Mouse (Mus musculus) cerebellum, adult 9-10 months (tissue): ENCODE data around the gene Gdf10.
A peak's percentile ranks its signal among the peaks of the same experiment; 100 is the strongest.

Experiments
- DNase-seq: peaks from one replicate; pipeline ENCODE4 v3.0.0; 2022

Gdf10 gene

DNA sequence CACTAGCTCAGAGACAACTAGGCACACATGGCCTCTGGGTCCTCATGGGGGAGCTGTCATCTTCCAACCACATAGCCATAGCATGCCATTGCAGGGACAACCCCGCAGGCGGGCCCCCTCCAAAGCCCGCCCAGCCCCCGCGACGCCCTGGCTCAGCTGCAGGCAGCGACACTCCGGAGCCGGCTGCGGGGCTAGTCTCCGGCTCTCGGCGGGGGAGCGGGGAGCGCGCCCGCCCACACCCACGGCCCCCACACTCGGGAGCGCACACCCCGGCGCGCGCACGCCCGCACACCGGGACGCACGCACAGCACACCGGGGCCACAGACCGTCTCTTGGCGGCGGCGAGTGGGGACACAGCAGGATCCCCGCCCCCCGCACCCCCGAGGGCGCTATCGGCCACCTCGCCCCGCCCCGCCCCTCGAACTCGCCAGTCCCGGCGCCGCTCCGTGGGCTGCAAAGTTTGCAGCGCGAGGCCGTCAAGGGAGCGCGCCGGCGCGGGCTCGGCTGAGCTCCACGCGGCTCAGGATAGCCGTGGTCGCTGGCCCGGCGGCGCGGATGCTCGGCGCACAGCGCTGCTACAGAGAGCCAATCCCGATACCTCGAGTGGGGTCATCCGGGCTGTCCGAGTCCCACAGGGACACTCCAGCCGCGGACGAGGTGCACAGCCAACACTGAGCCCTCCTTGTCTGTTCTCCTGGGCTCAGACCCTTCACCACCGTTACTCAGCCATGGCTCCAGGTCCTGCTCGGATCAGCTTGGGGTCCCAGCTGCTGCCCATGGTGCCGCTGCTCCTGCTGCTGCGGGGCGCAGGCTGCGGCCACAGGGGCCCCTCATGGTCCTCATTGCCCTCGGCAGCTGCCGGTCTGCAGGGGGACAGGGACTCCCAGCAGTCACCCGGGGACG is at the start of gene Gdf10:
Gdf10 (plus strand) TSS at position 420 of the 903 bp plus-strand sequence.
- DNase-seq = no peak

DNA sequence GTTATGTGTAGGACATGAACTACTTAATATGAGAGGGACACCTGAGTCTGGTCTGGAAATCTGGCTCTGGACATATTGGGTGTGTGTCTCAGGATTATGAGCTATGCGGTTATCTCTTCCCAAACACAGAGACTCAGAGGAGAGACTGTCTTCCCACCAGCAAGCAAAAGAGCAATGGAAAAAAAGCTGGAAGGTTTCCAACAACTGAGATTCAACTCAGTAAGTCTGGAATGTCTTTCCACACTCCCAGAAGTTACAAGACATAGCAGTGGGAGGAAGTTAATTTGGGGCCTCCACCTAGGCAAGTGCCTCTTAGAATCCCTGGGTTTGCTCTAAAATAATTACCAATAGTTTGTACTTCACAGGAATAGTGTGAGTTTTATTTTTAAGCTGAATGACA is 44.6 kb upstream of the Gdf10 start:
- DNase-seq = no peak

DNA sequence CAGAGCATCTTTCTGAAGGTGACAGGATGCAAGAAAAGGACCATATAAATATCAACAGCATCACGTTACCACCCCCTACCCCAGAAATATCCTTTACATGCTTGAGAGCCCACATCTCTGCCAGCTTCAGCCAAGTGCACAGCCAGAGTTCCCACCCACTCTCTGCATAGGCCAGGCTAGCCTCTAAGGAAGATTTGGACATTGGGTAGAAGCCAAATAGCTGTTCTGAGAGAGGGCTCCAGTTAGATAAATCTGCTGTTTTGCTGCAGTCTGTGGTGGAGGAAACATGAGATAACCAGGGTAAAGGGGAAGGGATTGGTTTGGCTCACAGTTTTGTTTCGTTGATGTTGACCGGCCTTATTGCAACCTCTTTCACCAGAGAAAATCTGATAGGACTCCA is 43.2 kb upstream of the Gdf10 start:
- no peak for DNase-seq

DNA sequence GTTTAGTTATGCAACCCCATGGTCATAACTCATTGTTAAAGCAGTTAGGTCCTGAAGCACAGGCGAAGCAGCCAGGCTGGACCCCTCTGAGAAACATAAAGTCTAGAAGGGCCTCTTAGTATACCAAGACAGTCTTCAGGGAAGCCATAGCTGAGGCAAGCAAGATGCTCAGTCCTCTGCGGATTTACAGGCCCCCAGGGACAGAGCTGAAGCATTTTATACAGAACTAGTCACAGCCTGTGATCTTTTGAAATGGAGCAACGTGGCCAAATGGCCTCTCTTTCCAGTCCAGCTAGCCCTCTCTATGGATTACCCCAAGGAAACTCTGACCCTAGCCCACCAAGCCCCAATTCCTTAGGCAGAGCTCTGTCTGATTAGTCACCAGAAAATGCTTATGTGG is 41.9 kb upstream of the Gdf10 start:
- no peak for DNase-seq

DNA sequence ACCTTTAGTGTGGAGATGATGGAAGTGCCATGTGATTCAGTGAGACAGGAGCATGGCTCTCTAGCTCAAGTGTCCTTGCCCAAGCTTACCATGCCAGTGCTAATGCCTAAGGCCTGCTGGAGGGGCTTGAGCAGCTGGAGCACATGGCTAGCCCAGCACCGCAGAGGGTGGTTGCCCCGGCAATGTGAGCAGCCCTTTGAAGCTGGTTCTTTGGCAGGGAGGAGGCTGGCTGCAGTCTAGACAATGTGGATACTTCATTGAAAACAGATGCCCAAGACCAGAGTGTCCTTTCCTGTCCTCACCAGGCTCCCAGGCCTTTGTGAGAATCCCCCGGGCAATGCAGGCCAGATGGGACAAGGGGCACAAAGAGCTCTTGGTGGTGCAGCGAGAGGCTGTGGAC is 40.3 kb upstream of the Gdf10 start:
- DNase-seq = peak; percentile 18

DNA sequence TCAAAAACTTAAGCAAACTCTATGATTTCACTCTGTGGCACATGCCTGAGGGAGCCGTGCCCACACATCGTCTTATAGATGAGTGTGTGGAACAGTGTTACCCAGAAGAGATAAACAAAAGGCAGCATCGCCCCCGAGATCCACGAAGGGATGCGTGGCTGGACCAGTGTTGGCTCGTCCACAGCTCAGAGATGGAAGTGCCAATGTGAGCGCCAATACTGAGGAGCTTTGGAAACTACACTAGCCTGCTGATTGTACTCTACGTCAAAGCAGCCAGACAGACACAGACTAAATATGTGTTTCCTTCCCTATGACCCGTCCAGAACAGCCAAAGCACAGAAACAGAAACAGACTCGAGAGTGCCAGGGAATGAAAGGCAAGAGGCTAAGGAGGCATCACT is 37.9 kb upstream of the Gdf10 start:
- no peak for DNase-seq

DNA sequence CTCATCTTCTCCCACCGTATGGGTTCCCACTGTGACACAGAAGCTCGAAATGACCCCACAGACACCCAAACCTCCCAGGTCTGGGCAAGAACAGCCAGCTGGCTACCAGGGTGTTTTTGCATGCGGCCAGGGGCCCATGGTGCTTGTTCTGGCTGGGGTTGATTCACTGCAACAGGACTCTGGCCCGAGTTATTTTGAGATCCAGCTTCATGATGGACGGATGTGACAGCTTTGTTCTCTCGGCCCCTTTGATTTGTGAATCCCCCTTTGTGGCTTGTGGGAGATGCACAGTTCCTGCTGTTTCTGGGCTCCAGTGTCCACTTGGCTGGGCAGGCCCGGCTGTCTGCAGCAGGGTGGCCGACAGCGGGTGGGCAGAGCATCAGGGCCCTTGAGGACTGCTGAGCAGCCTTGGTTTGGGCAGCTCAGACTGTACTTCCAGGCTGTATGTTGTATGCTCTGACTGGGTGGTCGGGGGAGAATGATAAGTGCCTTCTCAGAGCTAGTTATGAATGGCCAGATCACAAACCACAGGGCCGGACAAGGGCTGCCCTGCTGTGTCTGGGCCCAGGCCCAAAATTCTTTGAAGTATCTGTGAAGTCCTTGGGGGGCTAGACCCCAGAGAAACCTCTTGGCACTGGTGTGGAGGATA is 34.9 kb upstream of the Gdf10 start:
- DNase-seq = peak; percentile 26

DNA sequence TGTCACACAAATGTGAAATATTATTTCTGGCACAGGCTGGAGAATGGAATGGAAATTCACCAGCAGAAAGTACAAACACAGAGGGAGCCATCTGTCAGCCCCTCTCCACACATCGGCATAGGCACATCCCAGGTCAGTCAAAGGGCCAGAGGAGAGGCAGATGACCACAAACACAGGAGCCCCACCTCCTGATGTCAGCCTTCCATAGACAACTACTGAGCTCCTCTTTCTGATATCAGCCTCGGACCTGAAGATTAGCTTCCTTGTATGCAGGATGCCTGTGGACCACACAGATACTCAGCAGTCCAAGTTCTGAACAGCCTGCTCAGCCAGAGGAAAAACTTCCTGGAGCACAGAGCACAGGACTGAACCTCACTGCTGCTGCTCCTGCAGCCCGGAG is 33.4 kb upstream of the Gdf10 start:
- no peak for DNase-seq

DNA sequence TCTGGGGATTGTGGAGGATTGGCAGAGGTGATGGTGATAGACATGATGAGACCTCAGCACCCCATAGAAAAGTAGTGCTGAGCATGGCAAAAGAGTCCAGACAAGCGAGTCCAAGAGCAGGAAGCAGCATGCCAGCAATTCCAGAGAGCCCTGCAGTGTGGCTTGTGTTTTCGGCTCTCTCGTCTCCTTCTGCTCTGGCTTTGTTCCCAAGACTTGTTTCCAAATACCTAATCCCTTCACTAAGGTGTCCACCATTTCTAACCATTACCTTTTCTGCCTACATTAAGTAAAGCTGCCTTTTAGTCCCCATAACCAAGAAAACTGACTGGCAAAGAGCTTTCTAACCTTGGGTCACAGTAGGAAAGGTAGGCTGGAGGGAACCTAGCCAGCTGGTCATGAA is 31.9 kb upstream of the Gdf10 start:
- no peak for DNase-seq

DNA sequence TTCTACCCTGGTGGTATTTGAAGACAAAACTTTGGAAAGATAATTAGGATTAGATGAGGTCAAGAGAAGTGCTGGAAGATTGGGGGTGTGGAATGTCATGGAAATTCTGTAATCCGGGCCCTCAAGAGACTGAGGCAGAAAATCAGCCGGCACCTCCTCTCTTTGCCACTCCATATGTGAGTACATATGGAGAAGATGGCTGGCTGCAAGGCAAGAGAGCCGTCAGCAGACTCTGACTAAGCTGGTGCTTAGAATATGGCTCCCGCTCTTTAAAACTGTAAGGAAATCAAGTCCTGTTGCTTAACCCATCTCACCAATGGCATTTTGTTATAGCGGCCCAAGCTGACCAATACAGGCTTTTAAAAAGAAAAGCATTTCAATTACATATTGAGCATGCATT is 27.6 kb upstream of the Gdf10 start:
- no peak for DNase-seq

DNA sequence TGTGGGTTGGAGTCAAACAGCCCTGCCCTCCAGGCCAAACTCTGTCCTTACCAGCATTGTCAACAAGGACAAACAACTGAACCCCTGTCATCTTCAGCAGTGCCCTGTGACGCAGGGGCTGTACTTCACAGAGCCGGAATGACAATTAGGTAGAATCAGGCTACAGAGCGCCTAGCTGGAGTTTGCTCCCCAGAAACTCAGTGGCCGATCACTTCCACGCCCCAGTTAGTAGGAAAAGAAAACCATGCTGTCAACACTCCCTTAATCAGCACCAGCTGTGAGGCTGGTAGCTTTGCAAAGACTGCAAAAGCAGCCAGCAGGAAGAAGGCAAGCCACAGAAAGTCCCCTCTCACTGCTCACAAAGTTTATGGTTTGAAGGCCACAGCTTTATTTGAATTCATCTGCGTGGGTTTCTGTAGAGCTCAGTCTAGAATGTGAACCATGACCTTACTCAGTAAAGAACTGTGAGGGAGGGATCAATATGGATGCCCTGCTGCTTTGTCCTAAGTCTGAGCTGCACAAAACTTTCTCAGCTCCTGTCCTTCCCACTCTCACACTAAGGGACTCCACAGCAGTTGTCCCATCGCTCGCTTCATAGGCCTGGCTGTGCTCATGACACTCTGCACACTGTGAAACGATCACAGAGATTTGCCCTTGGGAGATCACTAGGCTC is 26.6 kb upstream of the Gdf10 start:
- DNase-seq = peak; percentile 7

DNA sequence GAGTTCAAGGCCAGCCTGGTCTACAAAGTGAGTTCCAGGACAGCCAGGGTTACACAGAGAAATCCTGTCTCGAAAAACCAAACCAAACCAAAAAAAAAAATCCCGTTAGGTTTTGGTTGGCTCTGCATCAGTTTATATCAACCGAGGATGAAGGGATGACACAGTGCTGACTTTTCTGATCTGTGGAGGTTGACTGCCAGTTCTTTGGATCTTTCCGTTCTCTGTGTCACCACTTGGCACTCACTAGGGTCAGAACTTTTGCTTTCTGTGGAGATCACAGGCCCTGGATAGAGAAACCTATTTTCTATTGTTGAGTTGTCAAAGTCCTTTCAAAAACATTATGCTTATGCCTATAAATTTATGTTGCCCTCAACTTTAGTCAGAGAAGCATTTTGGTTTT is 20.6 kb upstream of the Gdf10 start:
- no peak for DNase-seq

DNA sequence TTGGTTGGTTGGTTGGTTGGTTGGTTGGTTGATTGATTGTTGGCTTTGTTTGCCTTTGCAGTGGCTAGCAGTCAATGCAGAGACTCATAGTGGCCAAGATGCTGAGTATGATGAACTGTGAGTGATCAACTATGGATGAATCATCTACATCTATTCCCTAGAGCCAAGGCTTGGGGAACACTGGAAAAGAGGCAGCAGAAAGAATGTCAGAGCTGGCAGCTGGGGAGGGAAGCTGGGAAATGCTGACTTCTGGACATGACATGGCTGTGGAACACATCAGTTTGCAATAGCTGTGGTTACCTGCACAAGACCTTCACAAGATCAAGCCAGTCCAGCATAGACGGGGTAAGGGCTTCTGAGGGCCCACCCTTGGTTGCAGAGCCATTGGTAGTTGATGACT is 20.2 kb upstream of the Gdf10 start:
- no peak for DNase-seq

DNA sequence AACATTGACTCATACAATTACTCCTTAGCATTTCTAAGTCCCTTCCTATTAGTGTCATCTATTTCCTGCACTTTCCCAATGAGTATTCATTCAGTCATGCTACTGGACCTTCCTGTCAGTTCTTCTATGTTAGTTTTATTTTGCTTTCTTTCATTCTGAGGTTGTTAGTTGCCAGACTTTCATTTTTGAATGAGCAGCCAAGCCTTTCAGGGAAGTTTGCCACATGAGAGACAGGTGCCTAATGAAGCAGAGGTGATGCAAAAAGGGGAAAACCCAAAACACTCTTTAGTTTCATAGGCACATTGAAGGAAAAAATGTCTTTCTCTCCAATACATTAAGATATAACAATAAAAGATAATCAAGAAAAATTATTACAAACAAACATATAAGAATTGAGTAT is 18.5 kb upstream of the Gdf10 start:
- no peak for DNase-seq

DNA sequence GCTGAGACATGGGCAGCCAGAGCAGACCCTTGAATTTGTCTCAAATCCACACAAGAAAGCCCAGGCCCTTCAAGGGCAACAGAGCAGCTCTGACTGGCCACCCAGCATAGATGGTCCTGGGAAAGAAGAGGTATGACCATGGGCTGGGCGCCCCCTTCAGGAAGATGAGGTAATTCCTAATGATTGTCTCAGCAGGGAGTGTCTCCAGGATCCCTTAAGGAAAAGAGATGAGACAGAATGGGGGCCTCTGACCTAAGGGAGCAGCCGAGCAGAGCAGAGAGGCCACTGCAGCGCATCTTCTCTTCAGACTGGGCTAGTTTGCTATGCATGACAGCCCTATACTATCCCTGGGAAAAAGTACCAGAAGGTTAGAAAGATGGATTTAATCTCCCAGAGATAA is 9.7 kb upstream of the Gdf10 start:
- DNase-seq = no peak

DNA sequence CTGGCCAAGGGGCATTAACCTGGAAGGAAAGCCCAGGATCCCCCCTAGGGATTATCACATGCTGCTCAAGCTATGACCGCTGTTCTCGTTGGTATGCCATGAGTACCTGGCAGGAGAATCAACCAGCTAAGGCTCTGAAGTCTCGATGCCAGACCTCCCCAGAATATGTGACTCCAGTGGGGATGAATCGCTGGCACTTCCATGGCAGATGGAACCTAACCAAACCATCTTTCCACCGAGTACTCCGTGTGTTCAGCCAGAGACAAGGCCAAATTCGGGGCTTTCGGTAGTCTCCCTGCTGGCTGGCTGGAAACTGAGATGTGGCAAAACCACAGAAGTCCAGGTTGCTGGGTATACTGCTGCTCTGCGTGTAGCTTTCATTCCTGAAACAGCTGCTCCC is 9.2 kb upstream of the Gdf10 start:
- DNase-seq = no peak

DNA sequence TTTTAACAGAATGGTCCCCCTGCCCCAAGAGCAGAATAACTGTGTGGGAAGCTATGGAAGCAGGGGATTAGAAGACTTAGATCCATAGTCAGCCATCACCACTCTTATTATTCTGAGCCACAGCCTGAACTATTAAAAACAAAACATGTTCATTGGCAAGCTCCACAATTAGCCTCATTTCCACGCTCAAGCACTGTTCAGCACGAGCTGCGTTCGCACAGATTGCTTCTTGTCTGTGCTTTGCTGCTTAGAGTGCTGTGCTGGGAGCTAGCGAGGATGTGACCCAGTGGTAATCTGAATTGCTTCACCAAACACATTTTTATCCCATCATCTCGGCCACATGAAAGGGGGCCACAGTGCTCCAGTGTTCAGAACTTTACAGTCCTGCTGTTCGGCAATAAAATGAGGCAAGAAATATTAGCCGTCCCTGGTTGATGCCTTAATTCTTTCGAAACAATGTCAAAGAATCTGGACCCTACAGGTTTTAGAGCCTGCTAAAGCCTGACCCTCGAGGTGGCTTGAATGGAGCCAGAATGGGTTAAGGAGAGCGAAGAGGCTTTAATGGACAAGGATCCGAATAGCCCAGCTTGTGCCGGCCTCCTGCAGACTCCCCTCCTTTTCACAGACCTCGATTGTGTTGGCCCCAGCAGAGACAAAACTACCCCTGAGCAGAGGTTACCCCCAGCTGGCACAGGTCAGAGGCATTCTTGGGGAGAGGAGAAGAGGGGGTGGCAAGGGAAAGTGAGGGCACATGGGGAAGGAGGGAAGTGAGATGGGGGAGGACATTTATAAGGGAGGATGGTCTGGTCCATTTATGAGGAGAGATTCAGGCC is 2.4 kb upstream of the Gdf10 start:
- DNase-seq = no peak

DNA sequence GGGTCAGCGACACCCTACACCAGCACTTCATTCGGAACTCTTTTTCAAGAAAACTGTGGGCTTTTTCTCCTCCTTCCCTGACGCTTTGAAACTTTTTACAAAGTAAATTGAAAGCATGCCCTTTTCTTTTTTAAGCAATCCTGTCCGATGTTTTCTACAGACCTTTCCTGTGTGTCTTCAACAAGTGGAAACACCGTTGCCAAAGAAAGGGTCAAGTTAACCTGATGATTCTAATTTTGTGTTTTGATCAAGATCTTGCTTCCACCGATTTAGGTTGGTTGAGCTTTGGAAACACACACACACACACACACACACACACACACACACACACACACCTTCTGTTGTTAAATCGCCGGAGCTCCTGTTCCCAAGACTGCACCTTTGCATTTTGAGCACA is 618 bp upstream of the Gdf10 start:
- DNase-seq = no peak

DNA sequence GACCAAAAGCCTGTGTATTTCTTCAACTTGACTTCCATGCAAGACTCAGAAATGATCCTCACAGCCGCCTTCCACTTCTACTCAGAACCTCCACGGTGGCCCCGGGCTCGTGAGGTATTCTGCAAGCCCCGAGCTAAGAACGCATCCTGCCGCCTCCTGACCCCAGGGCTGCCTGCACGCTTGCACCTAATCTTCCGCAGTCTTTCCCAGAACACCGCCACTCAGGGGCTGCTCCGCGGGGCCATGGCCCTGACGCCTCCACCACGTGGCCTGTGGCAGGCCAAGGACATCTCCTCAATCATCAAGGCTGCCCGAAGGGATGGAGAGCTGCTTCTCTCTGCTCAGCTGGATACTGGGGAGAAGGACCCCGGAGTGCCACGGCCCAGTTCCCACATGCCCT is 8.5 kb downstream of the Gdf10 start:
- no peak for DNase-seq

DNA sequence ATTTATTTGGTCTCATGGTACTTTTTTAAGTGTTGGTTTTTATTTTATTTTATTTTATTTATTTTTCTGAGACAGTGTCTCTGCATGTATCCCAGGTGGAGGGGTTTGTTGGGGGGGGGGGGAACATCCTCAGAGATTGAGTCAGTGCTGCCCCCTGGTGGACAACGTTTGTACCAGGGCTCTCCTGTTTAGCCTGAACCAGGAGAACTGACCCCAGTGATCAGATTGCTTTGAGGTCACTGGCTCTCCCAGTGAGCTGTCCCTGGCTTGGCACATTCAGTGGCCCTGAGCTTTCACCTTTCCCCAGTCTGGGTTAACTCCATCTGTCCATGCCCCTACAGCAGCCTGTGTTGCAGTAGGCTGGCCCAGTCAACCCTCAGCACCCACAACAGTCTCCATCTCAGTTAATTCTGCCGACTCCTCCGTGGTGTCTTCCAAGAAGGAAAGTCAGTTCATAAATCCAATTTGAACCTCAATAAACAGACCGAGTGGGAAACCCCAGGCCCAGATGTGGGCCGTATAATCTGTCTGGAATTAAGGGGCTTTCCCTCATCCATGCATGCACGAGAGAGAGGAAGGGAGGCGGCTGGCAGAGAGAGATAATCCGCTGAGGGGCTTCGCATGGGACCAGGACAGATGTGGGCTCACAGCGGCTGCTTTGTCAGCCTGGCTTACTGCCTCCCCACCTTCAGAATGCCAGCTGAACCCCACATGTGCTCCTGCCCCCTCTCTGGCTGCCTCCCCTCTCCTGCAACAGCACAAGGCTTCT is 9.7 kb downstream of the Gdf10 start:
- peak; percentile 45 for DNase-seq

DNA sequence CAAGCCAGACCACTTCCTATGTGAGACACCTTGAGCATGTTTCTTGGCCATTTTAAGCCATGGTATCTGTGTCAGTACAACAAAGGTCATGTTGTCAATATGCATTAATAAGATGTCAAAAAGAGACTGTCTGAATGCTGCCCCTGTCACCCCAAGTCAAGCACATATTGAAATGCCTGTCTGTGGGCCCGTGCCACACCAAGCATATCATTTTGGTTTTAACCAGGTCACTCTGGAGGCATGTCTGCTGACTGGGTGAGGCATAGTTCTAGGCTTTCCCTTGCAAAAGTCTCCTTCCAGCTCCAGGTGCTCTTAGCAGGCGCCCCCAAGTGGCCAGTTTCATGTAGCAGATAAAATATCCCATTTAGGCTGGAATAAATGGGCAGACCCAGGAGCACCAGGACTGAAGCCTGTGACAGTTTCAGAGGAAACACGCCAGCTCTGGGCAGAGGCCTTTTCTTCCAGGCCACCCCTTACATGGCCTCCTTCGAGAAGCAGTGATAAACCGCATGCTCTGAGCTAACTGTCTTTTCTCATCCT is 10.5 kb downstream of the Gdf10 start:
- DNase-seq = peak; percentile 41

DNA sequence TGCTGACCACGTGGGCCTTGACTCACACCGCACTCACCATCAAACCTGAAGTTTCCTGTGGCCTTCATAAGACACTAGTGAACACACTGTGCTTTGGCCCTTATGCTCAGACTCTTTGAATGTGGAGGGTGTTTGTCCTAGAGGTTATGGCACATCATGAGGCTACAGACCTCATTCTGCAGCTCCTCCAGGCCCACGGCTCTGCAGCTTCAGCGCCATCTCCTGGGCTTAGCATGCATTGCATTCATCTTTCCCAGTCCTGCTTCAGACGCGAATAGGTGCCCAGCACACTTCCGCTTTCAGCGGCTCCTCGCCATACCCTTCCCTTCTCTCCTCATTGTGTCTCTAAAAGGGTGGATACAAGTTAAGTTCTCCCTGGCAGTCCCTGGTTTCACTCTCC is 15.7 kb downstream of the Gdf10 start:
- peak; percentile 68 for DNase-seq
